Mouse (Mus musculus): ENCODE results near the gene Lpp.

GRCm38 (mm10) chr16:24531681-24532080, 138.4 kb downstream of the Lpp start:
- TF ChIP-seq CTCF (IDR thresholded peaks at IDR 0.05; ENCODE audit: insufficient read depth, low read length) (no peak), POLR2A (IDR thresholded peaks at IDR 0.05; ENCODE audit: borderline replicate concordance, extremely low read depth, low read depth, low read length) (no peak)

Data from lung, adult 2 months (tissue).